Mouse (Mus musculus): Measurements from ENCODE around the gene Grip1. TPM values are rescaled to one million over a fixed set of nuclear protein-coding genes. Genes with fewer than 3 reads are reported as not detected.

Grip1 gene
- polyA plus RNA-seq, 1 experiment: 0.08 TPM

- no peaks in the 10 kb centered on the region for H3K79me2 ChIP-seq (ENCODE audit: control insufficient read depth, insufficient read depth)
- H3ac ChIP-seq (ENCODE audit: control insufficient read depth, insufficient read length): no peak overlapping the region
- H3K27me3 ChIP-seq (ENCODE audit: control insufficient read depth, insufficient read depth, insufficient read length): no peaks in the 10 kb centered on the region
- H3K4me2 ChIP-seq (ENCODE audit: low read depth): no peak overlapping the region
- no peaks in the 10 kb centered on the region for H3K36me3 ChIP-seq (ENCODE audit: control insufficient read depth, insufficient read depth)
- TF ChIP-seq E2F4 (IDR thresholded peaks at IDR 0.05; ENCODE audit: insufficient read depth) (no peak), REST (IDR thresholded peaks at IDR 0.05; ENCODE audit: insufficient read depth, insufficient read length) (no peak), CEBPB (IDR thresholded peaks at IDR 0.05; ENCODE audit: insufficient read depth, poor library complexity, severe bottlenecking) (no peak), POLR2AphosphoS2 (IDR thresholded peaks at IDR 0.05; ENCODE audit: insufficient read length, low read depth) (no peak), MYOD1 (IDR thresholded peaks at IDR 0.05; ENCODE audit: control insufficient read depth in 1 of 3, insufficient read length in 2 of 3, low read depth in 2 of 3) (no peak), MYOG (IDR thresholded peaks at IDR 0.05; ENCODE audit: control insufficient read depth in 1 of 3, insufficient read depth in 1 of 3, insufficient read length in 2 of 3, low read depth in 2 of 3) (no peak), SRF (IDR thresholded peaks at IDR 0.05; ENCODE audit: control insufficient read depth, insufficient read length, low read depth) (no peak)
- no peak overlapping the region for H3K4me3 ChIP-seq
Observed at GRCm38 (mm10) chr10:119756271-119756670, 302.6 kb downstream of the Grip1 start.

GRCm38 (mm10) chr10:119757219-119757618 lies 303.6 kb downstream of the Grip1 start:
- Histone ChIP-seq H3K79me2 (ENCODE audit: control insufficient read depth, insufficient read depth) (no peaks in the 10 kb centered on the region), H3K4me2 (ENCODE audit: low read depth) (no peak overlapping the region), H3ac (ENCODE audit: control insufficient read depth, insufficient read length) (no peak overlapping the region), H3K4me3 (no peak overlapping the region), H3K27me3 (ENCODE audit: control insufficient read depth, insufficient read depth, insufficient read length) (no peaks in the 10 kb centered on the region), H3K36me3 (ENCODE audit: control insufficient read depth, insufficient read depth) (no peaks in the 10 kb centered on the region)
- no peak for TF ChIP-seq TCF3 (IDR thresholded peaks at IDR 0.05; ENCODE audit: insufficient read length, low read depth)
- TF ChIP-seq USF1 (IDR thresholded peaks at IDR 0.05; ENCODE audit: low read depth): no peak
- no peak for TF ChIP-seq SRF (IDR thresholded peaks at IDR 0.05; ENCODE audit: control insufficient read depth, insufficient read length, low read depth)

DNA sequence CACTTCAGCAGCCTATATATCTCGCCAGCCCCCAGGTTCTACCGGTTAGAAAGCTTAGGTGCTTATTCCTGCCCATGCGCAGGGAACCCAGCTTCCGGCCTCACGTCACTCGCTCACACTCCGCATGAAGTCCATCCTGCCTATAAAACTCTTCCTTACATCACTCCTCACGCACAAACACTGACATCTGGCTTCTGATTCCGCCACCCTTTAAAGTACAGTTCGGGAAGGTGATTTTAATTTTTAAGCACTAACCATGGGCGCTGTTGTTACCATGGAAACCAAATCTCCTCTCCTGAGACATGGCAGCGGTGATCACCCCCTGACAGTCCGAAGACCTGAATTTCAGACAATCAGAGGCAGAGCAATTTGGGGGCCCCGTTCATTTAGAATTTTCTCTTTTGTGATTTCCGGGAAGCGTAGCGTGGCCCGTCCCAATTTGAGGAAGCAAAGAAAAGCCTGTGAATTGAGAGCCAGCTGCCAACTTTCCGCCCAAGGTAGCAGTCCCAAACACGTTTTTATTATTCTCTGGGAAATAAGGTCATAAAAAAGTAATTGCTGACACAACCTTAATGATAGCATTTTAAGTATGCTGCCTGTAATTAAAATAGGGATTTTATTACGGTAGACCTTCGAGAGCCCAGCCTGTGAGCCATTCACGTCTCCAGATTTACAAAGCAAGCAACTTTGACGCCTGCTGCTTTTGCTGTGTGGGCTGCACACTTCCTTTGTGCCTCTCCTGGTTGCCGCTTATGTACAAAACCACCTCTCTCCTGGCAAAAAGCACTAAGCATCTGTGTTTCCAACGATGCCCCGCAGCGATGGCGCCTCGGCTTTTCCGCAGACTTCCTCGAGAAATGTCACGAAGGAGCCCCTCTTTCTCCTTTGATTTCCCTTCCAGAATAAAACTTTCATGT lies 308.1 kb downstream of the Grip1 start:
- H3K4me2 ChIP-seq (ENCODE audit: low read depth): no peak overlapping the region
- TF ChIP-seq POLR2A (IDR thresholded peaks at IDR 0.05; ENCODE audit: insufficient read length, low read depth): no peak
- no peak for TF ChIP-seq SRF (IDR thresholded peaks at IDR 0.05; ENCODE audit: control insufficient read depth, insufficient read length, low read depth)
- no peak for TF ChIP-seq CEBPB (IDR thresholded peaks at IDR 0.05; ENCODE audit: insufficient read depth, poor library complexity, severe bottlenecking)
- no peak for TF ChIP-seq REST (IDR thresholded peaks at IDR 0.05; ENCODE audit: insufficient read depth, insufficient read length)
- TF ChIP-seq POLR2AphosphoS2 (IDR thresholded peaks at IDR 0.05; ENCODE audit: insufficient read length, low read depth): no peak
- no peak for TF ChIP-seq TCF12 (IDR thresholded peaks at IDR 0.05; ENCODE audit: insufficient read depth, poor library complexity, severe bottlenecking)
- TF ChIP-seq MYOD1 (IDR thresholded peaks at IDR 0.05; ENCODE audit: control insufficient read depth in 1 of 3, insufficient read length in 2 of 3, low read depth in 2 of 3): no peak
- no peak for TF ChIP-seq MYOG (IDR thresholded peaks at IDR 0.05; ENCODE audit: control insufficient read depth in 1 of 3, insufficient read depth in 1 of 3, insufficient read length in 2 of 3, low read depth in 2 of 3)
- no peak for TF ChIP-seq USF1 (IDR thresholded peaks at IDR 0.05; ENCODE audit: low read depth)
- no peak for TF ChIP-seq TCF3 (IDR thresholded peaks at IDR 0.05; ENCODE audit: insufficient read length, low read depth)
- no peak for TF ChIP-seq E2F4 (IDR thresholded peaks at IDR 0.05; ENCODE audit: insufficient read depth)
- TF ChIP-seq MAX (IDR thresholded peaks at IDR 0.05; ENCODE audit: low read depth): no peak

GRCm38 (mm10) chr10:119778871-119779270 lies 325.2 kb downstream of the Grip1 start:
- TF ChIP-seq CEBPB (IDR thresholded peaks at IDR 0.05; ENCODE audit: insufficient read depth, poor library complexity, severe bottlenecking) (no peak), MYOG (IDR thresholded peaks at IDR 0.05; ENCODE audit: control insufficient read depth in 1 of 3, insufficient read depth in 1 of 3, insufficient read length in 2 of 3, low read depth in 2 of 3) (no peak), REST (IDR thresholded peaks at IDR 0.05; ENCODE audit: insufficient read depth, insufficient read length) (no peak), E2F4 (IDR thresholded peaks at IDR 0.05; ENCODE audit: insufficient read depth) (no peak), TCF3 (IDR thresholded peaks at IDR 0.05; ENCODE audit: insufficient read length, low read depth) (no peak), TCF12 (IDR thresholded peaks at IDR 0.05; ENCODE audit: insufficient read depth, poor library complexity, severe bottlenecking) (no peak), POLR2A (IDR thresholded peaks at IDR 0.05; ENCODE audit: insufficient read length, low read depth) (no peak)
- Histone ChIP-seq H3K79me2 (ENCODE audit: control insufficient read depth, insufficient read depth) (no peaks in the 10 kb centered on the region), H3K4me3 (no peak overlapping the region), H3K36me3 (ENCODE audit: control insufficient read depth, insufficient read depth) (no peaks in the 10 kb centered on the region), H3K4me2 (ENCODE audit: low read depth) (no peak overlapping the region), H3K27me3 (ENCODE audit: control insufficient read depth, insufficient read depth, insufficient read length) (no peaks in the 10 kb centered on the region), H3ac (ENCODE audit: control insufficient read depth, insufficient read length) (no peak overlapping the region)

More for the DNA sequence above, 308.1 kb downstream of the Grip1 start:
- no peaks in the 10 kb centered on the region for H3K36me3 ChIP-seq (ENCODE audit: control insufficient read depth, insufficient read depth)
- H3K4me3 ChIP-seq: no peak overlapping the region
- H3K27me3 ChIP-seq (ENCODE audit: control insufficient read depth, insufficient read depth, insufficient read length): no peaks in the 10 kb centered on the region
- no peaks in the 10 kb centered on the region for H3K79me2 ChIP-seq (ENCODE audit: control insufficient read depth, insufficient read depth)
- no peak overlapping the region for H3ac ChIP-seq (ENCODE audit: control insufficient read depth, insufficient read length)

GRCm38 (mm10) chr10:119779657-119780056 lies 326.0 kb downstream of the Grip1 start:
- Histone ChIP-seq H3ac (ENCODE audit: control insufficient read depth, insufficient read length) (no peak overlapping the region), H3K36me3 (ENCODE audit: control insufficient read depth, insufficient read depth) (no peaks in the 10 kb centered on the region), H3K79me2 (ENCODE audit: control insufficient read depth, insufficient read depth) (no peaks in the 10 kb centered on the region), H3K4me2 (ENCODE audit: low read depth) (no peak overlapping the region), H3K4me3 (no peak overlapping the region), H3K27me3 (ENCODE audit: control insufficient read depth, insufficient read depth, insufficient read length) (no peaks in the 10 kb centered on the region)
- TF ChIP-seq MYOG (IDR thresholded peaks at IDR 0.05; ENCODE audit: control insufficient read depth in 1 of 3, insufficient read depth in 1 of 3, insufficient read length in 2 of 3, low read depth in 2 of 3) (no peak), USF1 (IDR thresholded peaks at IDR 0.05; ENCODE audit: low read depth) (no peak), POLR2A (IDR thresholded peaks at IDR 0.05; ENCODE audit: insufficient read length, low read depth) (no peak), MYOD1 (IDR thresholded peaks at IDR 0.05; ENCODE audit: control insufficient read depth in 1 of 3, insufficient read length in 2 of 3, low read depth in 2 of 3) (no peak), POLR2AphosphoS2 (IDR thresholded peaks at IDR 0.05; ENCODE audit: insufficient read length, low read depth) (no peak), SRF (IDR thresholded peaks at IDR 0.05; ENCODE audit: control insufficient read depth, insufficient read length, low read depth) (no peak)

Data from myocyte (in vitro differentiated cells).